Mouse (Mus musculus) MN1 (cell line): Measurements from ENCODE around the gene Krtcap3.
"Not testable (repeated sequence)": the region's sequence is repeated elsewhere in the genome, so short reads cannot be mapped to it uniquely, and the experiment has no call there.

ENCODE experiments used
- DNase-seq: peaks from one replicate; pipeline ENCODE4 v3.0.0-alpha.2; 2016; ENCODE audit warnings: low spot score

Gene Krtcap3

GRCm38 (mm10) chr5:31251541-31252101 lies at the start of gene Krtcap3:
Gene Krtcap3, plus strand, starts transcription at chr5:31251691.
- DNase-seq: no peak

GRCm38 (mm10) chr5:31201742-31202590 lies 49.5 kb upstream of the Krtcap3 start, which contains the start of gene Zfp513:
Gene Zfp513, minus strand, starts transcription at chr5:31202303.
- peak; percentile 97 for DNase-seq

GRCm38 (mm10) chr5:31202933-31203332 lies 48.6 kb upstream of the Krtcap3 start:
- DNase-seq: no peak

DNA sequence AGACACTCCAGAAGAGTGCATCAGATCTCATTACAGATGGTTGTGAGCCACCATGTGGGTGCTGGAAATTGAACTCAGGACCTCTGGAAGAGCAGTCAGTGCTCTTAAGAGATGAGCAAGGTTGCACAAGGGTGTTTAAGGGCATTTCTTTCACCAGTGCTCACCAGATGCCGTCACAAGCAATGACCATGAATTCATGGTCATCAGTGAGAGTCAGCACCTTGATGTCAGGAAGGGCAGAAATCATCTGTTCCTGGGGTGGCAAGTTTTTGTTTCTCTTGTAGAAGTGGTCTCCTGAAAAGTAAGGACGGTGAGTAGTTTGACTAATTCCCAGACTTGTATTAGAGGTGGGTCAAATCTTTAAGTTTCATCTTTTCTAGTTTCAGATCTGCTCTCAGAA lies 47.6 kb upstream of the Krtcap3 start:
- DNase-seq: no peak

- no peak for DNase-seq
Observed at GRCm38 (mm10) chr5:31204421-31204820, 47.1 kb upstream of the Krtcap3 start.

DNA sequence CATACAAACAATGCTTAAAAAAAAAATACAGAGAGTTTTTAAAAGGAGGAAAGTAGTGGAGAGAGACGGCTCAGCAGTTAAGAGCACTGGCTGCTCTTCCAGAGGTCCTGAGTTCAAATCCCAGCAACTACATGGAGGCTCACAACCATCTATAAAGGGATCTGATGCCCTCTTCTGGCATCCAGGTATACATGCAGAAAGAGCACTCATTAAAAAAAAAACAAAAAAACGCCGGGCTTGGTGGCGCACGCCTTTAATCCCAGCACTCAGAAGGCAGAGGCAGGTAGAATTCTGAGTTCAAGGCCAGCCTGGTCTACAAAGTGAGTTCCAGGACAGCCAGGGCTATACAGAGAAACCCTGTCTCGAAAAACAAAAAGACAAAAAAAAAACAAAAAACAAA lies 34.9 kb upstream of the Krtcap3 start:
- DNase-seq: not testable (repeated sequence)

- DNase-seq: no peak
Observed at GRCm38 (mm10) chr5:31218294-31218693, 33.2 kb upstream of the Krtcap3 start.

DNA sequence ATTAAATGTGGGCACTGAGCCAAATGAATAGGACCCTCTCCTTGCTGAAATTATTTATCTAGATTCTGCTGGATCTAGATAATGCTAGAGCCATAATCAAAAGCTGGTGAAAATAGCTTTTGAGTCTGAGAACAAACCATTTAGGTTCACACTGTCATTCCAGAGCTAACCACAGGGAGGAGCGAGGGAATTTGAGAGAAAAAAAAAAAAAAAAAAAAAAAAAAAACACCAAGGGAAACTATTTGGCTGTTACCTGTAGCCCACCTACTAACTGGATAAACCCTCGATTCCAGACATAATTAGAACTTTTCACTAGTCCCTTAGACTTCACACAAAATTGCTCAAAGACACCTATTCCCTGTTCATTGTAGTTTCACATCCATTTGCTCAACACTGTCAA lies 32.4 kb upstream of the Krtcap3 start:
- peak; percentile 69 for DNase-seq

DNA sequence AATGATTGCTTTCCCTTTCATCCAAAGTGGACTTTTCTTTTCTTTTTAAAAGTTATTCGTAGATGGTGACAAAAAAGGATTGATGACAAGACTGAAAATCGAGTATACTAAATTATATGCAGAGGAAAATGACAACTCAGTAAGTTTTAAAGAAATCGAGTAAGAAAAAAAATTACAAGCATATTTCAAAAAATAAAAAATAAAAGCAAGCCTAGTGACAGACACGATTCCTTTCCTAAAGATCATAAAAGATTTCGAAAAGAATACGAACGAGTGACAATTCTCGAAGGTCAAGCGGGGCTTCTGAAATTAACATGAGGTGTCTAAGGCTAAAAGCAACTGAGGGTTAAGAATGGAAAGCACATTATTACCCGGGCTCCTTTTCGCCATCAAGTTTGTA lies 32.0 kb upstream of the Krtcap3 start:
- DNase-seq: no peak

GRCm38 (mm10) chr5:31219911-31220447 lies 31.5 kb upstream of the Krtcap3 start:
- peak; percentile 69 for DNase-seq

DNA sequence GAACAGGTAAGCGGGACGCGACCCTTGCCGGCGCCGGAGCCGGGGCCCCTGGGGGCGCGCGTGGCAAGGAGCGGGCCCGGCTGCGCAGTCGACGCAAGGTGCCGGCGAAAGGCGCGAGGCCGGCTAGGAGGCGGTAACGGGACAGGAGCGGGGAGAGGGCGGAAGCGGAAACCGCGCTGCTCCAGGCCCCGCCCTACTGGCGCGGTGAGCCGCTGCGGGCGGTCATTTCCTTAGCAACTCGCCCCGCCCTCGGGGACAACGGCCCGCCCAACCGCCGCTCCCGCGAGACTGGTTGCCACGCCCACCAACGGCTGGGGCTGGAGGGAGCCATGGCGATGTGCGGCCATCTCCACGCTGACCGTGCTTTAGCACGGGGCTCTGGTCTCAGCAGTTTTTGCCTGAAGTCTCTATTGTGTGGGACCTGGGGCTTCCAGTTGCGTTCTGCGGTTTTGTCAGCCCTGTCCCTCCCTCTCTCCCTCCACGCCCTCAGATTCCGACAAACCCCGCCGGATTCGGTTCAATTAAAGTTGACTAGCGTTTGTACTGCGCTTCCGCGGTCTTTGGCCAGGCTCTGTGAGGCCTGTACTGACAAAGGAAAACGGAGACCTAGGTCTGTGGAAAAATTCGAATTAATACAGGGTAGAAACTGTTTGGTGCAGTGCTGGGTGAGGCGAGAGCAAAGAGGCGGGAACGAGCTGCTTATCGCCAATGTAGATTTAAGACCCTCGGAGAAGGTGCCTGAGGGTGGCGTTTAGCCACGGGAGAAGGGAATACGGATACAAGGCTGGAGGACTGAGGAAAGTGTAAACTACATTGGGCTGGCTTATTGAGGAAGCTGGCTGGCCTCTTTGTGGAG lies 30.8 kb upstream of the Krtcap3 start, which contains the start of gene Ppm1g:
Ppm1g (minus strand) TSS at position 240 of the 856 bp plus-strand sequence.
- DNase-seq: peak; percentile 98

GRCm38 (mm10) chr5:31221304-31221945 lies 30.1 kb upstream of the Krtcap3 start:
- peak; percentile 78 for DNase-seq

GRCm38 (mm10) chr5:31222696-31223095 lies 28.8 kb upstream of the Krtcap3 start:
- DNase-seq: no peak

DNA sequence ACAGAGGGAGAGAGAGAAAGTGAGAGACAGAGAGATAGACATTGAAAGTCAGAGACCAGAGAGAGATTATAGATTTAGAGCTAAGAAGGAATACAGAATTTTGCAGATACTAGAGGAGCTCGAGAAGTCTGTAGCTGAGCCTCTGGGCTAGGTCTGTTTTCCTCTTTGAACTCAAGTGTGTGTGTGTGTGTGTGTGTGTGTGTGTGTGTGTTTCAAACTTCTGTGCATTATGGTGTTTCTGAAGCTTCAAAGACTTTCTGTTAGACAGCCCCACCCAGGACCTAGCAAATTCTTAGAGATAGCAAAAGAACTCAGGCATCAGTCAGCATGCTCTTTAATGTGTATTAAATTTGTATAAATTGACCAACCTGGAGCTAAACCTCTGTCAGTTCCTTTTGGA lies 24.9 kb upstream of the Krtcap3 start:
- DNase-seq: no peak

GRCm38 (mm10) chr5:31240637-31241521 lies 10.6 kb upstream of the Krtcap3 start, which contains the start of the genes Nrbp1 and Gm9970:
Gene Nrbp1, plus strand, starts transcription at chr5:31240864.
Gene Gm9970, minus strand, starts transcription at chr5:31241232.
- DNase-seq: peak; percentile 95

DNA sequence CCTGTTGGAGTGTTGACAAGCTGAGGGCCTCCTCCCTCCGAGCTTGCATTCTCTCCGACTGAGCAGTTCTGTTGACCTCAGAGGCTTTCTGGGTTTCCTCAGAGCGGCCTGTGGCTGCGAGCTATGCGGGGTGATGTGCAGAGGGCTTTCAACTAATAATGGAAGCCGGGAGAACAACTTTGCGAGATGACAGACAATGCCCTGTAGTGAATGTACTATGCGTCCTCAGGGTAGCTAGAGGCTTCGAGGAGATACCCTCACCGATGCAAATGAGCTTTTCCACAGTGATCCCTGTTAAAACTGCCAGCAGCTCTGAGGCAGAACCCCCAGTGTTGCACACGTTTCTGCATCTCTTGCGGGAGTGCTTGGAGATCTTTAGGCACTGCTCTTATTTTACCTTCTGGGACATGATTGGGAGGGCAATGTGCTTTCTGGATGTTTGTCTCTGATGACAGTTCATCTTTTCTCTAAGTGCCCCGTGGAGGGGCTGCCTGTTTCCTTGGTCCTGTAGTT lies 9.9 kb upstream of the Krtcap3 start:
- DNase-seq: no peak

DNA sequence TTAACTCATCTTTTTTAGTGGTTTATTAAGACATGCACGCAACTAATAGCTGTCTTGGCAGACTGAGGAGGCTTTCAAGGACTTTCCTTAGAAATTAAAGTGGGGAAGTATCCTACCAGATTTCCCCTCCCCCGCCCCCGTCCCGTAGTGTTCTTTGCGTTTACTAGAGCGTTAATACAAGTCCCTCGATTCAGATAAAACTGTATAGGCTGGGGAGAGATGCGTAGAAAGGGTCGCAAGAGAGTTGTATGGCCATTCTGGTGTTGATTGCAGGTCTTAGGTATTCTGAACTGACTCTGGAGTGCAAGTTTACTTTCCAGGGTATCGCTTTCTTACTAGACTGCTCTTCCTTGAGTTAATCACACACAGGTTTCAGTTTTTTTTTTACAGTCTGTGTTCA lies 9.3 kb upstream of the Krtcap3 start:
- DNase-seq: no peak

GRCm38 (mm10) chr5:31250716-31251115 lies 775 bp upstream of the Krtcap3 start:
- no peak for DNase-seq

- DNase-seq: no peak
Observed at GRCm38 (mm10) chr5:31252151-31252550, 660 bp downstream of the Krtcap3 start.
